Mouse (Mus musculus) ES-Bruce4 (cell line): ENCODE results near the gene Vmn1r35. TPM values are rescaled to one million over a fixed set of nuclear protein-coding genes. Genes with fewer than 3 reads are reported as not detected.
"Not testable (repeated sequence)": the region's sequence is repeated elsewhere in the genome, so short reads cannot be mapped to it uniquely, and the experiment has no call there.

Source experiments
- H3K27ac ChIP-seq: 2 replicates; pipeline ENCODE4 v1.5.1; 2012; ENCODE audit warnings: low read length, inconsistent platforms; ENCODE audit not compliant: insufficient read depth
- H3K27me3 ChIP-seq: 2 replicates; pipeline ENCODE4 v1.6.1; 2012; ENCODE audit warnings: mild to moderate bottlenecking, low read length, inconsistent platforms; ENCODE audit not compliant: control insufficient read depth, poor library complexity, insufficient read depth, severe bottlenecking
- H3K36me3 ChIP-seq: 2 replicates; pipeline ENCODE4 v1.6.1; 2012; ENCODE audit warnings: inconsistent platforms, mild to moderate bottlenecking, low read length, moderate library complexity; ENCODE audit not compliant: control insufficient read depth, poor library complexity, insufficient read depth, severe bottlenecking
- H3K4me1 ChIP-seq: one replicate; pipeline ENCODE4 v1.8.1; 2011; ENCODE audit warnings: low read length; ENCODE audit not compliant: control insufficient read depth, insufficient read depth
- H3K4me3 ChIP-seq: 2 replicates; pipeline ENCODE4 v1.5.1; 2011; ENCODE audit warnings: low read depth, mild to moderate bottlenecking, low read length
- H3K9ac ChIP-seq: 2 replicates; pipeline ENCODE4 v1.6.1; 2012; ENCODE audit warnings: low read depth, mild to moderate bottlenecking, inconsistent platforms; ENCODE audit not compliant: poor library complexity, severe bottlenecking
- H3K9me3 ChIP-seq: replicated peaks from 2 replicates; pipeline ENCODE4 v1.6.1; 2012; ENCODE audit warnings: mild to moderate bottlenecking, low read length, inconsistent platforms; ENCODE audit not compliant: control insufficient read depth, poor library complexity, insufficient read depth, severe bottlenecking
- CTCF ChIP-seq: IDR thresholded peaks from one replicate; pipeline ENCODE4 v1.8.1; 2011; ENCODE audit warnings: low read depth, low read length
- EP300 ChIP-seq: IDR thresholded peaks from 2 replicates; pipeline ENCODE4 v1.6.1; 2011; ENCODE audit warnings: low read depth, low read length; ENCODE audit not compliant: insufficient read depth
- POLR2A ChIP-seq: IDR thresholded peaks from one replicate; pipeline ENCODE4 v1.8.1; 2011; ENCODE audit warnings: low read length; ENCODE audit not compliant: insufficient read depth
- polyA plus RNA-seq: library from polyadenylated mRNA; stranded (reverse); fragments of >200 nt; gene quantifications from 2 replicates; pipeline ENCODE4 v1.2.4, GENCODE M21; 2011; ENCODE audit warnings: low read depth; ENCODE audit not compliant: missing spikeins, insufficient read depth, insufficient read length

Gene Vmn1r35
- polyA plus RNA-seq = not detected in 2 replicates

- Histone ChIP-seq H3K27ac (no peak within 1 kb of the TSS), H3K36me3 (no peaks in the 10 kb centered on the region), H3K9ac (no peak within 1 kb of the TSS), H3K27me3 (no peaks in the 10 kb centered on the region), H3K9me3 (no peaks in the 10 kb centered on the region), H3K4me1 (no peaks in the 10 kb centered on the region), H3K4me3 (no peak within 1 kb of the TSS)
- no peak for TF ChIP-seq EP300
- TF ChIP-seq CTCF = no peak
- TF ChIP-seq POLR2A = no peak
Measured at GRCm38 (mm10) chr6:66685806-66686205, at the start of gene Vmn1r35. Vmn1r35 (minus strand) TSS chr6:66685906.

GRCm38 (mm10) chr6:66729082-66729481, 43.4 kb upstream of the Vmn1r35 start, which contains the start of gene Vmn1r37:
Vmn1r37 (plus strand) TSS chr6:66729382.
- not testable (repeated sequence) for H3K27me3 ChIP-seq

GRCm38 (mm10) chr6:66719068-66719467, 33.4 kb upstream of the Vmn1r35 start, which contains the start of gene Vmn1r36:
Vmn1r36 (minus strand) TSS chr6:66719168.
- H3K36me3 ChIP-seq, H3K4me1 ChIP-seq, H3K27ac ChIP-seq, H3K27me3 ChIP-seq, H3K9me3 ChIP-seq, H3K4me3 ChIP-seq, H3K9ac ChIP-seq: not testable (repeated sequence)

More at GRCm38 (mm10) chr6:66729082-66729481, 43.4 kb upstream of the Vmn1r35 start, which contains the start of gene Vmn1r37:
- H3K27ac ChIP-seq, H3K4me3 ChIP-seq, H3K9me3 ChIP-seq, H3K36me3 ChIP-seq, H3K4me1 ChIP-seq, H3K9ac ChIP-seq: not testable (repeated sequence)

- Histone ChIP-seq H3K27me3 (no peaks in the 10 kb centered on the region), H3K4me1 (no peaks in the 10 kb centered on the region), H3K9me3 (no peaks in the 10 kb centered on the region), H3K9ac (no peak overlapping the region), H3K27ac (no peak overlapping the region), H3K4me3 (no peak overlapping the region), H3K36me3 (no peaks in the 10 kb centered on the region)
- TF ChIP-seq EP300 = no peak
- no peak for TF ChIP-seq CTCF
- no peak for TF ChIP-seq POLR2A
Measured at GRCm38 (mm10) chr6:66713854-66714253, 28.1 kb upstream of the Vmn1r35 start.

- no peaks in the 10 kb centered on the region for H3K4me1 ChIP-seq
- H3K27me3 ChIP-seq = no peaks in the 10 kb centered on the region
- H3K4me3 ChIP-seq = no peak overlapping the region
- H3K27ac ChIP-seq = no peak overlapping the region
- H3K9me3 ChIP-seq = no peaks in the 10 kb centered on the region
- H3K9ac ChIP-seq = no peak overlapping the region
- H3K36me3 ChIP-seq = no peaks in the 10 kb centered on the region
- TF ChIP-seq CTCF = no peak
- no peak for TF ChIP-seq EP300
- no peak for TF ChIP-seq POLR2A
Measured at GRCm38 (mm10) chr6:66708901-66709300, 23.2 kb upstream of the Vmn1r35 start.

- no peak within 1 kb of the TSS for H3K9ac ChIP-seq
- no peak within 1 kb of the TSS for H3K4me3 ChIP-seq
- H3K27ac ChIP-seq = no peak within 1 kb of the TSS
- no peaks in the 10 kb centered on the region for H3K4me1 ChIP-seq
- no peaks in the 10 kb centered on the region for H3K36me3 ChIP-seq
- TF ChIP-seq POLR2A (no peak), EP300 (no peak), CTCF (no peak)
- H3K27me3 ChIP-seq = no peaks in the 10 kb centered on the region
- H3K9me3 ChIP-seq = no peaks in the 10 kb centered on the region
Measured at GRCm38 (mm10) chr6:66643779-66644178, 41.9 kb downstream of the Vmn1r35 start, which contains the start of gene Vmn1r34. Vmn1r34 (minus strand) TSS chr6:66643879.

Other genes with a start within 250 kb of the Vmn1r35 start
- 216 and 238 TPM in 2 replicates for gene Mad2l1, start 150.5 kb downstream of the Vmn1r35 start, polyA plus RNA-seq
- not detected in 2 replicates for gene Vmn1r32, start 125.8 kb downstream of the Vmn1r35 start, polyA plus RNA-seq
- gene Vmn1r33, start 67.6 kb downstream of the Vmn1r35 start, polyA plus RNA-seq = not detected in 2 replicates
- not detected in 2 replicates for gene Vmn1r34, start 42.0 kb downstream of the Vmn1r35 start, polyA plus RNA-seq
- not detected in 2 replicates for gene Vmn1r36, start 33.3 kb upstream of the Vmn1r35 start, polyA plus RNA-seq
- not detected in 2 replicates for gene Vmn1r37, start 43.5 kb upstream of the Vmn1r35 start, polyA plus RNA-seq
- not detected in 2 replicates for gene Vmn1r38, start 96.7 kb upstream of the Vmn1r35 start, polyA plus RNA-seq
- not detected in 2 replicates for gene Vmn1r39, start 124.7 kb upstream of the Vmn1r35 start, polyA plus RNA-seq
- 53.0 and 54.0 TPM in 2 replicates for gene Gng12, start 210.5 kb upstream of the Vmn1r35 start, polyA plus RNA-seq